Mouse (Mus musculus) 416B (cell line): ENCODE data around the gene Nle1.
"Not testable (repeated sequence)": the region's sequence is repeated elsewhere in the genome, so short reads cannot be mapped to it uniquely, and the experiment has no call there.

Experiments used
- DNase-seq: peaks from one replicate; pipeline ENCODE4 v3.0.0; 2011; ENCODE audit warnings: low read depth

Gene Nle1

GRCm38 (mm10) chr11:82907651-82908607 lies at the start of gene Nle1:
Nle1 (minus strand) TSS chr11:82908411.
- peak; percentile 91 for DNase-seq

GRCm38 (mm10) chr11:82956925-82957324 lies 48.7 kb upstream of the Nle1 start:
- peak; percentile 45 for DNase-seq

GRCm38 (mm10) chr11:82954631-82955030 lies 46.4 kb upstream of the Nle1 start:
- DNase-seq = no peak

GRCm38 (mm10) chr11:82952612-82953542 lies 44.7 kb upstream of the Nle1 start:
- DNase-seq = peak; percentile 90

GRCm38 (mm10) chr11:82951865-82952611 lies 43.8 kb upstream of the Nle1 start:
- peak; percentile 71 for DNase-seq

GRCm38 (mm10) chr11:82950736-82951481 lies 42.7 kb upstream of the Nle1 start, which contains the start of gene Slfn5:
Slfn5 (plus strand) TSS chr11:82951349.
- no peak for DNase-seq

GRCm38 (mm10) chr11:82949036-82949435 lies 40.8 kb upstream of the Nle1 start:
- no peak for DNase-seq

GRCm38 (mm10) chr11:82947457-82947856 lies 39.2 kb upstream of the Nle1 start:
- DNase-seq = no peak

- DNase-seq = no peak
Observed at GRCm38 (mm10) chr11:82945636-82946035, 37.4 kb upstream of the Nle1 start.

GRCm38 (mm10) chr11:82943336-82943735 lies 35.1 kb upstream of the Nle1 start:
- DNase-seq = no peak

GRCm38 (mm10) chr11:82933186-82933585 lies 25.0 kb upstream of the Nle1 start:
- DNase-seq = no peak

- not testable (repeated sequence) for DNase-seq
Observed at GRCm38 (mm10) chr11:82931671-82932450, 23.6 kb upstream of the Nle1 start.

- DNase-seq = not testable (repeated sequence)
Observed at GRCm38 (mm10) chr11:82931161-82931560, 22.9 kb upstream of the Nle1 start.

- DNase-seq = not testable (repeated sequence)
Observed at GRCm38 (mm10) chr11:82930391-82930955, 22.3 kb upstream of the Nle1 start.

- no peak for DNase-seq
Observed at GRCm38 (mm10) chr11:82929633-82929950, 21.4 kb upstream of the Nle1 start.

- no peak for DNase-seq
Observed at GRCm38 (mm10) chr11:82928897-82929632, 20.9 kb upstream of the Nle1 start.

- not testable (repeated sequence) for DNase-seq
Observed at GRCm38 (mm10) chr11:82923910-82924309, 15.7 kb upstream of the Nle1 start.

- no peak for DNase-seq
Observed at GRCm38 (mm10) chr11:82921691-82922090, 13.5 kb upstream of the Nle1 start.

- DNase-seq = no peak
Observed at GRCm38 (mm10) chr11:82920768-82921167, 12.6 kb upstream of the Nle1 start.
